Mouse (Mus musculus) thymus, postnatal 4 days (tissue): Measurements from ENCODE around the gene Kif5c.

Source experiments
- DNase-seq: peaks from one replicate; pipeline ENCODE4 v3.0.0; 2021

Gene Kif5c

DNA sequence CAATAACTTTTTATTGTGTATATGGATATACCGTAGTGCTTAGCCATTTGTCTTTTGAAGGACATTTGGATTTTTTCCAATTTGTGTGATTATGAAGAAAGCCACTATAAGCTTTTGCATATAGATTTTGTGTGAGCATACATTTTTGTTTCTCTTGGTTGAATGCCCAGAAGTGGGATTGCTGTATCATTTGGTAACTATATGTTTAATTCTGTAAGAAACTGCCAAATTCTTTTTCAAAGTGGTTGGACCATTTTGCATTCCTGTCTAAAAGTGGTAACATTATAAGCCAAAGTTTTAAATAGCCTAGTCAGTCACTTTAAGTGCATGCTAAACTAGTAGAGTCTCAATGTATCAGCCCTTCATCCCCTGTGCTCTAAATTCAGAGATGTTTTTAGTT, 6.5 kb downstream of the Kif5c start:
- DNase-seq, result no peak

DNA sequence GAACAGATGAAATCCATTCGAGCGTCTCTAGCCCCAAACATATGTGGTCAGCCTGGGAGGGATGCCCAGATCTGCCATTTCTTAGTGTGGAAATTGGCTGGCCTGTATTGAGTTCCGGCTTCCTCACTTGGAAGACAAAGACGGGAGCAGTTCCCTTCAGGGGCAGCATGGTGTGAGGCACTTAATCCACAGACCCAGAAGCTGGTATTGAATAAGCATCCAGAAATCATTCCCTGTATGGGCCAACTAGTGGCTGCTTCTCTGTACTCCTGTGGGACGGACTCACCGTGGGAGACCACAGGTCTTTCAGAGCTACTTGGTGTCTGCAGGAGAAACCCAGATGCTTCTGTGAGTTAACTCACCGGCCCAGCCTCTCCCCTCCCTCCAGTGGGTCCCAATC, 8.5 kb downstream of the Kif5c start:
- no peak for DNase-seq

DNA sequence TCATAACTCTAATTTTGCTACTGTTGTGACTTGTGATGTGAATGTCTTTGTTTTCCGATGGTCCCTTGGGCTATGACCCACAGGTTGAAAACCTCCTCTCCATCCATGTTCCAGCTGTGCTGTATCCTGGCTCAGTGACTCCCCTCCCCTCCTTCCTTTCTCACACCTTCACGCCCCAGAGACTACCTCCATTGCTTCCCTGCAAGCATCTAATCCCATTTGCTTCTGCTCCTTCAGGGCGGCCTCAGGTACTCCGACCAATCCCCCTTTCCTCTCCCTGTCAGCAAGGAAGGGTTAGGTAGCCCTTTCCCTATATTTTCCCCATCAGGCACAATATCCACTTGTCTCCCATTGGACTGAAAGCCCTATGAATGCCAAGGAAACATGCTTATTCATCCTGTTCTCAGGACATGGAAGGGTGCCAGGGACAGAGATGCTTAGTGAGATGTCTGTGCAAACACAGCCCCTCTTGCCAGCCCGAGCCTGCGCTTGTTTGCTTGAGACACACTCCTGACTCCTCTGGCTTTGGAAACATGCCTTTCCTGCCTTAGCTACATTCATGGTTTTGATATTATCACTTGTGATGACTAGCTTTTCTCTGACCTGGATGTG, 9.1 kb downstream of the Kif5c start:
- no peak for DNase-seq

DNA sequence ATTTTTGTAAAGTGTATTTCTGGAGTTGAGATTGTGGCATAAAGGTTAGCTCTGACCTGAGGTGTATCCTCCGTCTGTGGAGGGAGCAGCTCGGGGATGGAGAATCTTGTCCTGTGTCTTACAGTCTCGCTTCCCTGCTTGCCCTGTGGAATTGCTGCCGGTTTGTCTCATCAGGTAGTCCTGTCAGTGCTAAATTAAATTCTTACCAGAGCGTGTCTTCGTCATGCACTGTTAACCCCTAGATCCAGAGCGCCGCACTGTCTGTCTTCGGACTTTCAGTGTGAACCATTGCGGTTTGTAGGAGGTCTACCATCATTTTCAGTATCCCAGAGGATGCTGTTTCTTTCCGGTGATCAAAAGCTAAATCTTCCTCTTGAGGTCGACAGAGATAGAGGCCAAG, 10.1 kb downstream of the Kif5c start:
- no peak for DNase-seq

DNA sequence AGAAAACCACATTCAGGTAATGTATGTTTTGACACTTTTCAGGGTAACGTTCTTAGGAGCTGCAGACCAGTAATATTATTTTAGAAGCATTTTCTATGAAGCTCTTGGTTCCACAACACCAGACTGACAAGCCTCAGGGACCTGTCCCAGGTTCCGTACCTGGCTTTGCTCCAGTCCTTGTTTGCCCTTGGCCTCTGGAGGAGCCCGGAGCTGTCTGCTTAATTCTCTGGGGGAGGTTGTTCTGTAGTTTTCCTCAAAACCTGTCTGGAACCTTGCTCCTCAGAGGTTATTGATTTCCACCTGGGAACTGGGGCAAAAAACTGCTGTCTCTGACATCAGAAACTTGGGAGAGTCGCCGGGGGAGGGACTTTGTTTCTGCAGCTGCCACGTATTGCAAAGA, 11.5 kb downstream of the Kif5c start:
- no peak for DNase-seq

DNA sequence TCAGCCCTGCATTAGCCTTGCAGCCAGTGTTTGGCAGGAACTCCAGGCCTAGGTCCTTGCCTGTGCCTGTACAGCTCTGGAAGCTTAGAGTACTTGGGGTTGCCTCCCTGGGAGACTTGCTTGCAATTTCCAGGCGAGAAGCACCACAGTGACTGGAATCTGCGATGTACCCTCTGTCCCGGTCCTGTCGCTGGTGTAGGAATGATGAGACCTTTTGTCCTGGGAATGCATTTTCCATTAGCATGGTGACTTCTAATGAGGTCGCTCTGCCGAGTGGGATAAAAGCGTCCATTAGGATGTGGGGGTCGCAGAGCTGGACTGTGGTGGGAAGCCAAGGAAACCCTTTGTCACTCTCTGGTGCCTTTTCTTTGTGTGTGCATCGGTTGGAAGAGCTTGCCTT, 14.1 kb downstream of the Kif5c start:
- DNase-seq, result no peak

DNA sequence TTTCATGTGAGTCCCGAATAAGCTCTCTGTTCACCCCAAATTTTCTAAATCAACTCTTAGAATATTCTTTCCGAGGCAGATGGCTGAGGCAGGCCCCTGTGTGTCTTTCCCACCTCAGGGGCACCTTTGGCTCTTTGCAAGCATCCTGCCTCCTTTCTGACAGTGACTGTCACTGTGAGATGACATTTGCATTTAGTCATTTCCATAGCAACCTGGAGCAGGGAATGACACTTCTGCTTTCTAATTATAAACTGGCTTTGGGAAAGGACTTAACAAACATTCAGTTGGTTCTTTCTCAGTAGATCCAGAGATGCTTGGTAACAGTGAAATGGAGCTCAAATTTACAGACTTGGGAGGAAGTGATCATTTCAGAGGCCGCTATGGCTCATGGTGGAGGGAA, 23.7 kb downstream of the Kif5c start:
- no peak for DNase-seq

DNA sequence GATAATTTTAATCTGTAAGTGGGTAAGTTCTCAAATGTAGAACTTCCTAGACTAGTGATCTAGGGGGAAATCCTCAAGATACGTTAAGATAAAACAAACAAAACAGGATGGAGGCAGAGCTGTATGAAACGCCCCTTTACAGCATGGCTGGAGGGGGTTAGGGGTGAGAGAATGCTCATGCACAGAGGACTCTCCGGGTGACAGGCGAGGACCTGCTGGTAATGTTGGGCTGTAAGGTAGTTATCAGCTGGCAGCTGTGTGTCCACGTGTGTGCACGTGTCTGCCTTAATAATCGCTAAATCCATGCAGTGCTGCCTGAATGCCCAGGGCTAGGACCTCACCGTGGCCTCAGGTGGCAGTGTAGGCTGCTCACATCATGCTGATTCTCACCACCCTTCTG, 24.7 kb downstream of the Kif5c start:
- DNase-seq, result no peak

DNA sequence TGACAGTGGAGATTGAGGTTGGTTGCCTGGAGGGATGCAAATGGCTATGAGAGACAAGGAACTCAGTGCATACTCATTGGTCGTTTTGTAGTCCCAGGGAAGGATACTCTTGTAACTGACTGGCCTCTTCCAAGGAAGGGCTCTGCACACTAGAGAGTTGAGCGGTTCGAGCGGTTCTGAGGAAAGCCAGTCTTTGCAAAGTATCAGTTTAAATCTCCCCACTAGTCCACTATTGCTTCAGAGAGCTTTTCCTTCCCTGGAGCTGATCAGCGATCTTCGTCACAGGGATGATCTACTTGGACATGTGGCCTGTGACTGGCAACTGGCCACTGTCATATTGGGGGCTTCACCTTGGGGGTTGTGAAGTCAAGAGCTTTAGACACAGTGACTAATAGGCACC, 28.5 kb downstream of the Kif5c start:
- DNase-seq, result no peak

DNA sequence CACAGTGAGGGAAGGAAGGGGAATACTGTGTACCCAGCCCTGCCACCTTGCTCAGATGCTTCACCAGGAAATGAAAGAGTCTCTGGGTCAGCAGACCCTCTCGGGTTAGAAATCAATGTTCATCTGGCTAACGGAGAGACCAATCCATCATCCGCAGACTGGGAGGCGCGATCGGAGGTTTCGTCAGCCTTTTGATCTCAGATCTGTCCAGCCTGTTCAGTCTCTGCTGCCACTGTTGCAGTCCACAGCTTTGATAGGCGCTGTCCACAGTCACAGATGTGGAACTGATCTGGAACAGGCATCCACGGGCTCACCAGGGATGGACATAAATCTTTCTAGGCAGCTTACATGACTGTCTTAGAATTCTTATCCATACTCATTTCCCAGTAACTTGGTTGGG, 29.2 kb downstream of the Kif5c start:
- DNase-seq, result no peak

DNA sequence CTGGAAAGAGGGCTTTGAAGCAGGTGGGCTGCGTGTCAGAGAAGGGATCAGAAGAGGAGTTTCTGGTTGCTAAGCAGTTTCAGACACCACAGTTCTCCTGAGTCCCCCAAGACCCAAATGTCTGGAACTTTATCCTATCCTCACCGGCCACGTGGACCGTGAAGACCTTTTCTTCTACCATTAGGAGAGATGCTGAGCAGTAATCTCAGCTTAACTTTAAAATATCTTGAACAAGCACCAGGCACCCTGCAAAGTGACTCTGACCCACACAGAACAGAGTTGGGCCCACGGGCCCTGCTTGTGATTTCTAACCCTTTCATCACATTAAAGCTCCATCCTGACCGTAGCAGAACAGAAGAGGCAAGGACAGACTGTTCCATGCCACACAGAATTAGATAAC, 29.7 kb downstream of the Kif5c start:
- no peak for DNase-seq

DNA sequence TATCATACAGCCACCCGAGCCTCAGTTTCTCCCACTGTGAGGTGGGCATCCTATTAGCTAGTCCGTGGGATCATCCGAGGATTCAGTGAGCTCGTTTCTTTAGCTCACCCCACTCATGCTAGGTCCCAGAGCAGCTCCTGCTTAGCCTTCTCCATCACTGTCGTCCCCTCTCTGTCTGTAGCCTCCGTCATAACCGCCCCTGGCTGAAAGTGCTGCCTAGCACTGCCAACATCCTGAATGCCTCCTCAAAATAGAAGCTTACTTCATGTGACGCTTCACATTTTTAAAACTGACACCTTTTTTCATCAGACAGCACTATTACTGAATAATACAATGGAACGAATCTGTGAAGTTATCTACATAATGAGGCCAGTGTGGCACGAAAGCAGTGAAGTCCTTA, 30.1 kb downstream of the Kif5c start:
- no peak for DNase-seq

DNA sequence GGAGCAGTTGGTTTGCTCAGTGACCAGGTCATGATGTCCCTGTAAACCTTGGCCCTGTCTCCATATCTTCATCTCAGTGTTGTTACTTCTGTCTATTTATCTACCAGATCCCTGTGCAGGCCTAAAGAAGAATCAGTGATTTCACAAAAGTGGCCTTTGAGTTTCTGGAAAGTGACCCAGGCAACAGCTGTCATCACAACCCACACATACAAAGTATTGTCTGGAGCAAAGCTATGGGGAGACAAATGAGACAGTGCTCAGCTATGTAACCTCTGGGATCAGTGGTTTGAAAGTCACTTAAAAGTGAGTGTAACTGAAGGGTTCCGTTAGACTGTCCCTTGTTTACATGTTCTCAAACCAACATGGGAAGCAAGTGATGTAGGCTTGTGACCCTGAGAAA, 32.6 kb downstream of the Kif5c start:
- DNase-seq, result no peak

DNA sequence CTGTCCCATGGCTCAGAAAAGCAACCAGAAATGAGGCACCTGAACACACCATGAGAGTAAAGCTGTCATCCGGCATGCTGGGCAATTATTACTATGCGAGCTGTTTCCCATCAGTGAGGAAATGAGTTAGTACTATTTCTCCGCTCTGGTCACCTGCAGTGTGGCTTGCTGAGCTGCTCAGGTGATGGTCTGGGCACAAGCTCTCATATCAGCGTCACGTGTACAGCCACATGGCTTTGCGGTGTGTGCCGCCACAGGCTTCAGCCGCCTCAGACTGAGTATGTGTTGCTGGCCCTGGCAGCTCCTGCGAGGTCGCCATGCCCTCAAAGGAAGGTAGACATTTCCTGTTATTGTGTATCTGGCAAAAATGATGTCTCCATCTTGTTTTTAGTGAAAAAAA, 35.5 kb downstream of the Kif5c start:
- no peak for DNase-seq

DNA sequence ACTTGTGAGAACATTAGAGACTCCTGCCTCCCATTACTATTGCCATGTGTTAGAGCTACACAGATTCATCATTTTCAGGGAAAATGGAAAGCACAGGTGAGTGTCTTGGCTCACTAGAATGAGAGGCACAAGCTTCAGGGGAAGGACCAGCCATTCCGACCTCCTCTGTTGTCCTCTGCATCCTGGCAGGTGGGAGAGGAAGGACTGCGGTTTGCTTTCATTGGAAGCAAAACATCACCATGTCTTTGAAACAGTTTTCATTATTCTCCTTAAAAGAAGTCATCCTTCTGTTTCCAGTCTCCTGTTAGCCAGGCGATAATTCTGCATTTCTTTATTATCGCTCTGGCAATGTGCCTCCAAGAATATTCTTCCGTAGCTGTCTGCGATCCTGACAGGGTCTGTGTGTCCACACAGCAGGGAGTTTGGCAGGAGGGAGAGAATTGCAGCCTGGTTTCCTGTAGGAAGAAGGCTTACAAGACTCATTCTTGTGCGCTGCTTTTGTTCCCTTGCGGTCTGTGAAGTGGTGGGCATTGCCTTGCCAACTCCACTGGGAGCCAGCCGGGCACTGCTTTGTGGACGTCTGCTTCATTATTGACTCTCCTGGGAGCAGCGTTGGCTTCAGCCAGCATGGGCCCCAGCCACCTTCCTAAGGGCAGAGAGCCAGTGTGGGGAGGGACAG, 36.2 kb downstream of the Kif5c start:
- no peak for DNase-seq

DNA sequence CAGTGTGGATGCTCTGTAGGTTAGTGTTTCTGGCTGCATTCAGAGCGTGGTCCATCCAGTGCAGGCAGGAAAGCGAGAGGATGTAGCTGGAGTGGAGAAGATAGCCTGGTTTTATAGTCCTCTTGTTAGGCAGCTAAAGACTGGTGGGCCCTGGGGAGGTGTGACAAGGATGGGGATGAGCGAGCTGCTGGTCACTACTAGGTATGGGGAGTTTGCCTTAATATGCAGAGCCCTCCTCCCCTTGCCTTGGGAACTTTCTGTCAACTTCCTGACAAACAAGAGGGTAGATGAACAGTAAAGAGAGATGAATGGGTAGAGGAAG, 36.7 kb downstream of the Kif5c start:
- DNase-seq, result no peak

DNA sequence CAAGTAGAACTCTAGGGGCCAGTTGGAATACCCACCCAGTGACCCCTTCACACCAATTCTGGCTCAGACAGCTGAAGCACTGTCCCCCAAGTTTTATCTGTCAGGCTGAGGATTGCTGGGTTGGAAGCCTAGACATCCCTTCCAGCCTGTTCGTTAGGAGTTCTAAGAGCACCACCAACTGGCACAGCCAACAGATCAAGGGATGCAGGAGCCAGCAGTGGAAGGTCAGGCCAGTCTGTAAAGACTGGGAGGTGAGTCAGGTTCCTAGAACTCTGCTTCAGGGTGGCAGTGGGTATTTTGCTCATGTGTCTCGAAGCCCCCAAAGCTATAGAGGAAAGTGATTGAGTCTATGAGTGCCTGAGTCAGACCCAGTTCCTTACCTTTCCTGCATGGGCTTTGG, 37.9 kb downstream of the Kif5c start:
- DNase-seq, result no peak

DNA sequence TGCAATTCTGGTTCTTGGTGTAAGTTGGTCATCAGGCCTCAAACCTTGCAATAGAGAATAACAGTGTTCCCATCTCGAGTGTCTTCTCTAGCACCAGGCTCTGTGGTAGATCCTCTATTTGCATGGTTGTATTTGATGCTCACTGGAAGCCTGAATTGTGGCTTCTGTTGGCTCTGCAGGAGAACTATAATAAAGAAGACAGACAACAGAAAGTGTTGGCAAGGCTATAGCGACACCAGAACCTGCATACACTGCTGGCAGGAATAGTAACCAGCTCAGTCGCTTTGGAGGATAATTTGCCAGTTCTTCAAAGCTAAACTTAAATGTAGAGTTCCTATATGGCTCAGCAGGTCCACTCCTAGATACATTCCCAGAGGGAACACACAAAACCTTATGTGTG, 38.6 kb downstream of the Kif5c start:
- DNase-seq, result no peak

DNA sequence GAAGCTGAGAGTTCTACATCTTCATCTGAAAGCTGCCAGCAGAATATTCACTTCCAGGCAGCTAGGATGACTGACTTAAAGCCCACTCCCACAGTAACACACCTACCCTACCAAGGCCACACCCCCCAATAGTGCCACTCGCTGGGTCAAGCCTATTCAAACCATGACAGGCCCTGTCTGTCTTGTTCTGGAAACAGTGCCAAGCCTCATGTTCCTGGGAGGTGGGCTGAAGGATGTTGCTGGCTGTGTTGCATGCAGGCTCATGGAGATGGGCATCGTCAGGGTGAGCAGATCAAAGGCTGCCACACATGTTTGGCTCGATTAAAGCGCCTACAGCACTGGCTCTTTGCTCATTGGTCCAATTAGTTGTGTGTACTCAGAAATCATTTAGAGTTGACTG, 39.9 kb downstream of the Kif5c start:
- no peak for DNase-seq

DNA sequence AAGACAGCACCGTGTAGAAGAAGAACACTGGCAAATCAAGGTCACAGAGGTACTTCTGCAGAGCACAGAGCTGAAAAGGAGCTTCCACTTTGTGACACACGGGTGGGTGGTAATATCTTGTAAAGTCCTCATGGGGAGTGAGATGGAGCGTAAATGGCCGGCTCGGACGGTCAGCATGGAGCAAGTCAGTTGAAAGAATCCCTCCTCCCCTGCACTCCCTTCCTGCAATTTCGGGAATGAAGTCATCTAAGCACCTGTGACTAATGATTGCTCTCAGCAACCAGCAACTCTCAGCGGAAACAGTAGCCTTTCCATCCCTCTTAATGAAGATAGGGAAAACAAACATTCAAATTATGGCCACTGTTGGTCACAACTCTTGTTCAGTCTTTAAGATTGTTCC, 40.9 kb downstream of the Kif5c start:
- DNase-seq, result no peak

DNA sequence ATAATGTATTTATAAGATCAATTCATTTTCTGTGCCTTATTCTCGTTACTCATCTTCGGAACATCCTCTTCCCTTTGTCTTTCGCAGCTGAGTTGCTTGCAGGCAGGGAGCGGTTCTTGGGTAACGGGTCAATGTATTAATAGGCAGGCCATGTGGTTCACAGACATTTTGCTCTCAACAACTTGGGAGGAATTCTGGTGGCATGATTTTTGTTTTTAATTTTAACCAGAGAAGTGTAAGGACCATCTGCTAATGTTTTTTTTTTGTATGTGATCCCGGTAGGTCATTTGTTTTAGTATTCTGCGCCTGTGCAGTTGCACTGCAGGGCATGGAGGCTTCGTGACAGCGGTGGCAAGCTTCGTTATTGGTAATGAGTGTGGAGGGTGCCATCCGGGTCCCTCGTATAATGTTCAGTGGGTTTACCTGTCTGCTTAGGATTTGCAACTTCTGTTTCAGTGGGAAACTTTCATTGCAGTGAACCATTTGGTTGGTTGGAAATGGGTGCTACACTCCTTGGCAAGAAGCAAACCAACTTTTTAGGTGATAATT, 41.4 kb downstream of the Kif5c start:
- no peak for DNase-seq

DNA sequence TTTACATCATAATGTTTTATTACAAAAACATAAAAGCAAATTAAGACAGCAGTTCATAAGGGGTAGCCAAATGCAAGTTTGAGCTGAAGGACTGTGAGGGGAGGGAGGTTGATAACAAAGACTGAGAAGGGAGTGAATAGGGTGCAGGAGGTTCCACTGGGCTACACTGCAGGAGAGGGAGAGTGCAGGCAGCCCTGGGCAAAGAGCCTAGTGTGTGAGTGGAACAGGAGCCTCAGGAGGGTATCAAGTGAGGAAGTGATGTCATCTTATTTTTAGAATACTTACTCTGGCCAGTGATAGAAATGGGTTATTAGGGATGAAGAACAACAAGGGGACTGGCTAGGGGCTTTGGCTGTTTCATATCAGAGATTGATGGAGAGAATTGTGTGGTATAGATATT, 42.2 kb downstream of the Kif5c start:
- DNase-seq, result no peak

DNA sequence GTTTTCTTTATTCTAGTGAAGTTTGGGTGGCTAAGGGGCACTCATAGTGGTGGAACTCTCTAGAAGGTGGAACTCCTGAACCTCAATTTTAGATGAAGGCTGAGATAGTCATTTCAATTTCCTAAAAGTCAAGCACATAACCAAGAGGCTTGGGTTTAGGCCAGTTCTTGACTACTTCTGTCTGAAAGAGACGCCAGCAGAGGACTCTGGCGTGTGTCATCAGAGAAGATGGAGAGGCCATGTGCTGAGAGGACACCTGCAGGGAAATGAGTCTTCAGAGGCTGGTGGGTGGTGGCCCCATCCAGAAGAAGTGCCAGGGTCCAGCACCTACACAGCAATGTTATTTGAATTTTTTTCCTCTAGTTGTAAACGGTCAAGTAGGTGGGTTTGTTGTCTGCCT, 42.8 kb downstream of the Kif5c start:
- no peak for DNase-seq

DNA sequence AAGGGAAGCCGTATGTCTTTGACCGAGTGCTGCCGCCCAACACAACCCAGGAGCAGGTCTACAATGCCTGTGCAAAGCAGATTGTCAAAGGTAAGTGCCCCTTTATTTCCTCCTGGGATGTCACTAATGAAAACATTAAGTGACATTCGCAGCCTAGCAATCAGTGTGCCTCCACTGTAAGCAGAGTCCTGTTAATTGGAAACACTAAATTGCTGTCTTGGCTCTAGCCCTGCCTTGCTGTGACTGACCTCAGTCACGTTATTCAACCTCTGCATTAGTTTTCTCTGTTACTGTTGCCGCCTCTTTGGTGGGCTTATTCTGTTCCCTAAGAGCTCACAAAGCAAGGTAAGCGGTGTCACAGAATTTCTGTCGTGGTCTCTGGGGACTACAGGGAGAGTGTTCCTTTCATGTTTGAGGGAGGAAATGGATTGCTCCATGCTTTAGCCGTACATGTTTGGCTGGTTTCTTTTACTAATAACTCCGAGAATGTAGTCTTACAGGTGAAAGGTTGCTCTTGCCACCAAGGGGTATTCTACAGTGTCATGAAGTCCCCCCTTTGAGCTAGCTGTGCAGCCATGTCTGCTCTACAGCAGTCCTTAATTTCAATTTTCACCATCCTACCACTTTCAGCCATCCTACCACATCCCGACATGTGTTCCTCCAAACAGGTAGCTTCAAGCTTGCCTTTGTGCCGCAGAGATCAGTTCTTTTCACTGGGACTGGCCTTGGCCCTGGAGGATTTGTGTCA, 52.8 kb downstream of the Kif5c start:
- no peak for DNase-seq

DNA sequence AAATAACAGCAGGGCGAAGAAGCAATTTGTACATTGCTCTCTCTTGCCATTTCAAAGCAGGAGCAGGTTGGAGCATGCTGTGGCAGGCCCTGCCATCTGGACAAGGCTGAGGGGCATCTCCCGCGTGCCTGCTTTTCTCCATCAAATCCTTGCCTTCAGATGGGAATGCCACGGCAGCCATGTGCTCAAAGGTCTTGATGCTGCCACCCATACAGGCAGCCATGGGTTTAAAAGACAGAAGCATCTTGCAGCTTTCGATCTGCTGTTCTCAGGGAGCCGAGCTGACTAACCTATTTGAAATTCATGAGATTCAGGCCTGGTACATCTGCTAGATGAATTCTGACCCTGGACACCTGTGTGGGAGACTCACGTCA, 53.4 kb downstream of the Kif5c start:
- DNase-seq, result no peak
